Mouse (Mus musculus) midbrain, embryonic 12.5 days (tissue): ENCODE results near the gene Vcpkmt. TPM values are rescaled to one million over a fixed set of nuclear protein-coding genes. Genes with fewer than 3 reads are reported as not detected.
"Not testable (repeated sequence)": the region's sequence is repeated elsewhere in the genome, so short reads cannot be mapped to it uniquely, and the experiment has no call there.

ENCODE experiments used
- ATAC-seq: fragments of 200-750 bp; cut with Nextera tagmentation; 2 replicates; pipeline ENCODE4 v1.8.0; 2017; ENCODE audit warnings: low read depth, moderate TSS enrichment, moderate library complexity; ENCODE audit not compliant: low FRiP score
- H3K27ac ChIP-seq: fragments of 300-500 bp; sonication (generic); replicated peaks from 2 replicates; pipeline ENCODE4 v1.5.1; 2016; ENCODE audit warnings: mild to moderate bottlenecking
- H3K27me3 ChIP-seq: fragments of 300-500 bp; sonication (generic); 2 replicates; pipeline ENCODE4 v1.6.1; 2016; ENCODE audit warnings: mild to moderate bottlenecking
- H3K36me3 ChIP-seq: fragments of 300-500 bp; sonication (generic); 2 replicates; pipeline ENCODE4 v1.6.1; 2016
- H3K4me1 ChIP-seq: fragments of 300-500 bp; sonication (generic); 2 replicates; pipeline ENCODE4 v1.6.1; 2016
- H3K4me2 ChIP-seq: fragments of 300-500 bp; sonication (generic); replicated peaks from 2 replicates; pipeline ENCODE4 v1.6.1; 2016; ENCODE audit warnings: mild to moderate bottlenecking, moderate library complexity
- H3K4me3 ChIP-seq: fragments of 300-500 bp; sonication (generic); 2 replicates; pipeline ENCODE4 v1.5.1; 2016; ENCODE audit warnings: mild to moderate bottlenecking
- H3K9ac ChIP-seq: fragments of 300-500 bp; sonication (generic); replicated peaks from 2 replicates; pipeline ENCODE4 v1.6.1; 2016; ENCODE audit warnings: mild to moderate bottlenecking, moderate library complexity
- H3K9me3 ChIP-seq: fragments of 300-500 bp; sonication (generic); 2 replicates; pipeline ENCODE4 v1.6.1; 2016; ENCODE audit warnings: mild to moderate bottlenecking
- WGBS: fragments of 180-500 bp; shearing (Covaris S2); methylation state at CpG from one replicate; pipeline ENCODE4 v1.1.7; 2016; 5-methylcytosine and 5-hydroxymethylcytosine counted together
- polyA plus RNA-seq: library from polyadenylated mRNA; unstranded; fragments of >200 nt; fragmentation: Nextera tagmentation; extraction: Ambion mirVana; gene quantifications from 2 replicates; pipeline ENCODE4 v1.2.1, GENCODE M21; 2016

The Vcpkmt gene
- polyA plus RNA-seq = 18.7 and 19.0 TPM in 2 replicates

- WGBS = under 1% methylated on average over 56 of the region's 56 CpGs
- Histone ChIP-seq H3K27ac (peak within 1 kb of the TSS; percentile 58), H3K9me3 (no peaks in the 10 kb centered on the region), H3K27me3 (no peaks in the 10 kb centered on the region), H3K36me3 (peaks cover 43% of the 10 kb centered on the region), H3K9ac (peak within 1 kb of the TSS; percentile 78), H3K4me2 (peak within 1 kb of the TSS; percentile 84), H3K4me3 (peak within 1 kb of the TSS; percentile 70), H3K4me1 (peaks cover 18% of the 10 kb centered on the region)
- peak; percentile 97 for ATAC-seq
Measured at GRCm38 (mm10) chr12:69582613-69583269, at the start of gene Vcpkmt. TSS of gene Vcpkmt (minus strand) at chr12:69583028.

DNA sequence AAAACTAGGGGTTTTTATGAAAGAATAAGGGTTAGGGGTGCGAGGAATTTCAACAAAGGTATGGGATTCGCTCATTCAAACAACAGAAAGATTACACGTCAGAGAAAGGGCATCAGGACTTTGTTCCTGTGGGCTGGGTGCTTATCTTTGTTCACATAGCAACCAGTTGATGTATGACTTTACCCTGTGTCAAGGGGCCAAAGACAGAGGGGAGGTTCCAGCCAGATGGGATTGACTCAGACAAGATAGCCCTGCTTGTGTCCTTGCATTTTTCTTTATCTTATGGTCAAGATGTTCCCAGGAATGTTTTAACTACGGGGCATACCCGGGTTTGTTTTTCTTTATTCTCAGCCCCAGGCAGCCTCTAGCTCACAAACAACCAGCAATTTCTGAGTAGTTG lies 35.8 kb upstream of the Vcpkmt start:
- not testable (repeated sequence) for H3K4me2 ChIP-seq, H3K4me1 ChIP-seq, H3K27ac ChIP-seq, H3K4me3 ChIP-seq, ATAC-seq, H3K9me3 ChIP-seq, H3K27me3 ChIP-seq, H3K9ac ChIP-seq
- WGBS = 94% methylated on average over 5 of the region's 5 CpGs
- H3K36me3 ChIP-seq = peaks cover 38% of the 10 kb centered on the region

DNA sequence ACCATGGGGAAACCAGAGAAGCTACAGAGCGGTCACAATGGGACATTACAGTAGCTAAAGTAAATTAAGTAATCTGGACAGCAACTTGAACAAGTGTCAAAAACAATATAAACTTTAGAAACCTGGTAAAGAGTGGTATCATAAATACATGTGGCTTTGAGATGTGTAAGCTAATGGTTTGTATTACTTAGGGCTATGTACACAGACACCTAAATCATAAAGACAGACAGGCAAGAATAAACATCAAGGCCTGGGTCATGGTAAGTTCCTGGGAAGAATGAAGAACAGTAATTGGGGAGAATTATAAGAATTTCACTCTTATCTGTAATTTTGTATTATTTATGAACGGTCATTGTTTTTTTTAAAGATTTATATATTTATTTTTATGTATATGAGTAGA lies 21.5 kb upstream of the Vcpkmt start:
- Histone ChIP-seq H3K4me3 (no peak overlapping the region), H3K4me2 (no peak overlapping the region), H3K27ac (no peak overlapping the region), H3K4me1 (no peaks in the 10 kb centered on the region), H3K9ac (no peak overlapping the region), H3K9me3 (no peaks in the 10 kb centered on the region), H3K36me3 (peaks cover 4% of the 10 kb centered on the region), H3K27me3 (no peaks in the 10 kb centered on the region)
- no peak for ATAC-seq
- WGBS = 94% methylated on average over 2 of the region's 2 CpGs

DNA sequence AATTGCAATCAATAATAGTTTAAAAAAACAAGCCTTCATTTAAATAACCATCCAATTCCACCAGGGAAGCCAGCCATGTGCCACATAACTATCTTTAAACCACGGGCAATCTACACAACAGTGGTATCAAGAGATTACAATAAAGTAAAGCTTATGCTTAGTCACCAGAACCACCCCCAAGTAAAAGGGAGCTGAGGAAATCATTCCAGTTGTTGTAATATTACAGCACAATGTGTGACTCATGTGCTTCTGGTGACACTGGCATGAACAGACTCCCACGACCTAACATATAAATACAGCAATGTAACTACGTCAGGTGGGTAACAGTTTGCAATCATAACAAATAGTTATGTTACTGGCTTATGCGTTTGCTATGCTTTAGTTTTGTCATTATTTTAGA lies 14.6 kb upstream of the Vcpkmt start:
- Histone ChIP-seq H3K4me3 (no peak overlapping the region), H3K9me3 (no peaks in the 10 kb centered on the region), H3K4me2 (no peak overlapping the region), H3K4me1 (no peaks in the 10 kb centered on the region), H3K27ac (no peak overlapping the region), H3K36me3 (peaks cover 14% of the 10 kb centered on the region), H3K9ac (no peak overlapping the region), H3K27me3 (no peaks in the 10 kb centered on the region)
- 94% methylated on average over 4 of the region's 4 CpGs for WGBS
- no peak for ATAC-seq

DNA sequence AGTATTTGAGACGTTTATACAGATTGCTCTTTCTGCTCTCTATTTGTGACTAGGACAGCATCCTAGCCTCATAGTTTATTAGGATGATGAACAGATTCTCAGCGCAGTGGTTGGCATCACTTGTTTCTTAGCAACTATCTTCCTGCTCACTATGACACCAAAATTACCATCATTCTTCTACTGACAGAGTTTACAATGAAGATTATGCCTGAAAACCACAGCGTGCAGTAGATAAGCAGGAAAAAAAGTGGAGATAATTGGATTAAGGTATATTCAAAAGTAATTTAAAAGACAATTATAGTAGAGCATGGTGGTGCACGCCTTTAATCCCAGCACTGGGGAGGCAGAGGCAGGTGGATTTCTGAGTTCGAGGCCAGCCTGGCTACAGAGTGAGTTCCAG lies 10.3 kb upstream of the Vcpkmt start:
- no peak overlapping the region for H3K9ac ChIP-seq
- no peak for ATAC-seq
- H3K4me3 ChIP-seq = no peak overlapping the region
- no peak overlapping the region for H3K27ac ChIP-seq
- peaks cover 34% of the 10 kb centered on the region for H3K36me3 ChIP-seq
- WGBS = 85% methylated on average over 5 of the region's 5 CpGs
- no peaks in the 10 kb centered on the region for H3K4me1 ChIP-seq
- H3K27me3 ChIP-seq = no peaks in the 10 kb centered on the region
- H3K4me2 ChIP-seq = no peak overlapping the region
- no peaks in the 10 kb centered on the region for H3K9me3 ChIP-seq

DNA sequence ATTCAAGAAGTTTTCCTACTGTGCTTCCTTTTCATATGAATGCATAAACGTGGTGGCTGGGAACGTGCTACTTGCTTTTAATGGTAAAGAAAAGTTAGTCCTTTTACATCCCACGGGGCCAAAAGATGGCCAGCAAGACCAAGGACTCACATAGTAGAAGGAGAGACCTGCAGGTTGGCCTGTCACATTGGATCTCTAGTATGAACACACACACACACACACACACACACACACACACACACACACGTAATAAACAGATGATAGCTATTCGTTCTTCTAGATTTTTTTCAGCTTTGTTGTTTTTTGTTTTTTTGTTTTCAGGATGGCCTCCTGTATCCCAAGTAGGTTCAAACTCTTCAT lies 422 bp upstream of the Vcpkmt start:
- H3K4me3 ChIP-seq = peak overlapping the region; percentile 70
- peaks cover 18% of the 10 kb centered on the region for H3K4me1 ChIP-seq
- ATAC-seq = peak; percentile 44
- H3K36me3 ChIP-seq = peaks cover 42% of the 10 kb centered on the region
- peak overlapping the region; percentile 78 for H3K9ac ChIP-seq
- H3K27ac ChIP-seq = peak overlapping the region; percentile 58
- no peaks in the 10 kb centered on the region for H3K27me3 ChIP-seq
- H3K9me3 ChIP-seq = no peaks in the 10 kb centered on the region
- 48% methylated on average over 5 of the region's 5 CpGs for WGBS
- peak overlapping the region; percentile 84 for H3K4me2 ChIP-seq

- H3K4me2 ChIP-seq = peak overlapping the region; percentile 84
- WGBS = 35% methylated on average over 9 of the region's 9 CpGs
- H3K4me1 ChIP-seq = peaks cover 18% of the 10 kb centered on the region
- H3K9ac ChIP-seq = peak overlapping the region; percentile 78
- peaks cover 48% of the 10 kb centered on the region for H3K36me3 ChIP-seq
- no peaks in the 10 kb centered on the region for H3K27me3 ChIP-seq
- peak overlapping the region; percentile 58 for H3K27ac ChIP-seq
- no peaks in the 10 kb centered on the region for H3K9me3 ChIP-seq
- peak overlapping the region; percentile 70 for H3K4me3 ChIP-seq
- no peak for ATAC-seq
Measured at GRCm38 (mm10) chr12:69582216-69582612, 614 bp downstream of the Vcpkmt start.

DNA sequence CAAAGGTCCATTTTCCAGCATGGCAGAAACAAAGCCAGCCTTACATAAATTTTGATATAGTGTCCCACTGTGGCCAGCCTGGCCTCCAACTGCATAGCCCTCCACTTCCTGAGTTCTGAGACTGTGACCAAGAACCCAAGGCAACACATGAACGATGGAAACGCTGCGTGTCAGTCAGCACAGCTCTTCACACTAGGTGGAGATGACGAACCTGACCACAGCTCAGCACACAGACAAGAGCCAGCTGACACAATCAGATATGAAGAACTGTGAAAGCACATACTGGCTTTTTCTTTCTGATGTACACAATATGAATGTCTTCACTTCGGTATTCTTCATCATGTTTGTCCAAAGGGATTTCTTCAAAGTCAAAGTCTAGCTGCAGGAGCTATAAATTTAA lies 3.2 kb downstream of the Vcpkmt start:
- Histone ChIP-seq H3K27me3 (no peaks in the 10 kb centered on the region), H3K4me3 (no peak overlapping the region), H3K4me2 (no peak overlapping the region), H3K9me3 (no peaks in the 10 kb centered on the region), H3K27ac (no peak overlapping the region), H3K9ac (no peak overlapping the region), H3K36me3 (peaks cover 34% of the 10 kb centered on the region), H3K4me1 (peaks cover 18% of the 10 kb centered on the region)
- no peak for ATAC-seq
- WGBS = 94% methylated on average over 5 of the region's 5 CpGs

GRCm38 (mm10) chr12:69576120-69576627 lies 6.7 kb downstream of the Vcpkmt start:
- Histone ChIP-seq H3K4me3 (no peak overlapping the region), H3K4me2 (no peak overlapping the region), H3K9ac (no peak overlapping the region), H3K27ac (no peak overlapping the region), H3K4me1 (peaks cover 3% of the 10 kb centered on the region; the same call in 1 of the 2 replicates), H3K27me3 (no peaks in the 10 kb centered on the region), H3K9me3 (no peaks in the 10 kb centered on the region), H3K36me3 (peaks cover 31% of the 10 kb centered on the region)
- ATAC-seq = no peak
- 87% methylated on average over 9 of the region's 9 CpGs for WGBS

GRCm38 (mm10) chr12:69573916-69574881 lies 8.6 kb downstream of the Vcpkmt start:
- Histone ChIP-seq H3K4me3 (no peak overlapping the region), H3K9me3 (no peaks in the 10 kb centered on the region), H3K9ac (no peak overlapping the region), H3K4me1 (no peaks in the 10 kb centered on the region), H3K4me2 (0 out of 2 replicates have a peak overlapping the region, but pooled peaks have one; percentile 29), H3K27ac (no peak overlapping the region), H3K36me3 (peaks cover 19% of the 10 kb centered on the region), H3K27me3 (no peaks in the 10 kb centered on the region)
- WGBS = 29% methylated on average over 17 of the region's 17 CpGs
- peak; percentile 53; the same call in 1 of the 2 replicates for ATAC-seq

DNA sequence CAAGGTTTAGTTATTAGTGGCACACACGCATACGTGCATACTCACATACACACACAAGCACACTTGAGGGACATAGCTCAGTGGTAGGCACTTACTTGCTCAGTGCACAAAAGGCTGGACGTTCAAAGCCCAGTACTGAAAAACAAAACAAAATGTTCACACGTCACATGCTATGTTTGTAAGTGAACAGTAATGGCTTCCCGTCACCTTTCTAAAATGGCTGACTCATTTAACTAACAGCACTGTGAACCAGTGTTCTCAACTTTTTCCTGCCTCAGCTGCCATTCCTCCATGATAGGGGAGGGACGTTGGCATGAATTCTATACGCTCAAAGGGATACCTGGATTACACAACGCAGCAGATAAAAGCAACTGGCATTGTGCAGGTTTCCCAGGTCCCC lies 9.6 kb downstream of the Vcpkmt start:
- Histone ChIP-seq H3K4me2 (no peak overlapping the region), H3K27ac (no peak overlapping the region), H3K4me1 (no peaks in the 10 kb centered on the region), H3K9me3 (no peaks in the 10 kb centered on the region), H3K4me3 (no peak overlapping the region), H3K36me3 (peaks cover 17% of the 10 kb centered on the region), H3K9ac (no peak overlapping the region), H3K27me3 (no peaks in the 10 kb centered on the region)
- no peak for ATAC-seq
- WGBS = 93% methylated on average over 8 of the region's 8 CpGs

GRCm38 (mm10) chr12:69569926-69570325 lies 12.9 kb downstream of the Vcpkmt start:
- WGBS = 90% methylated on average over 3 of the region's 3 CpGs

More at GRCm38 (mm10) chr12:69569926-69570325, 12.9 kb downstream of the Vcpkmt start:
- no peaks in the 10 kb centered on the region for H3K4me1 ChIP-seq
- ATAC-seq = no peak
- H3K4me2 ChIP-seq = no peak overlapping the region
- no peak overlapping the region for H3K27ac ChIP-seq
- no peaks in the 10 kb centered on the region for H3K9me3 ChIP-seq
- H3K4me3 ChIP-seq = no peak overlapping the region
- no peaks in the 10 kb centered on the region for H3K27me3 ChIP-seq
- H3K36me3 ChIP-seq = no peaks in the 10 kb centered on the region
- H3K9ac ChIP-seq = no peak overlapping the region
